Mouse (Mus musculus) frontal cortex, postnatal 36 days (tissue): ENCODE results near the gene Zfp398.
"Not testable (repeated sequence)": the region's sequence is repeated elsewhere in the genome, so short reads cannot be mapped to it uniquely, and the experiment has no call there.

Source experiments
- DNase-seq, 2 experiments: peaks; one replicate each; pipeline ENCODE4 v3.0.0; 2022; ENCODE audit warnings: low spot score in 2 of 2

Zfp398 gene

GRCm38 (mm10) chr6:47824241-47824640, 11.2 kb upstream of the Zfp398 start:
- no peak for DNase-seq

GRCm38 (mm10) chr6:47827462-47827861, 8.0 kb upstream of the Zfp398 start:
- no peak for DNase-seq

- no peak for DNase-seq
Measured at GRCm38 (mm10) chr6:47828950-47829349, 6.5 kb upstream of the Zfp398 start.

- DNase-seq = peak; percentile 90 to 92
Measured at GRCm38 (mm10) chr6:47830104-47831078, 5.1 kb upstream of the Zfp398 start, which contains the start of gene Zfp786. Gene Zfp786, minus strand, starts transcription at chr6:47830867.

GRCm38 (mm10) chr6:47832220-47832619, 3.2 kb upstream of the Zfp398 start:
- no peak for DNase-seq

GRCm38 (mm10) chr6:47835984-47836521, 592 bp downstream of the Zfp398 start:
- peak; percentile 50 to 62 for DNase-seq

GRCm38 (mm10) chr6:47837630-47838029, 2.2 kb downstream of the Zfp398 start:
- no peak for DNase-seq

GRCm38 (mm10) chr6:47841077-47841476, 5.6 kb downstream of the Zfp398 start:
- no peak for DNase-seq

GRCm38 (mm10) chr6:47841831-47842230, 6.4 kb downstream of the Zfp398 start:
- no peak for DNase-seq

GRCm38 (mm10) chr6:47842337-47842736, 6.9 kb downstream of the Zfp398 start:
- no peak for DNase-seq

- DNase-seq = no peak
Measured at GRCm38 (mm10) chr6:47845779-47846178, 10.3 kb downstream of the Zfp398 start.

GRCm38 (mm10) chr6:47857241-47857640, 21.8 kb downstream of the Zfp398 start:
- no peak for DNase-seq

- DNase-seq = not testable (repeated sequence)
Measured at GRCm38 (mm10) chr6:47857729-47858128, 22.3 kb downstream of the Zfp398 start.

- no peak for DNase-seq
Measured at GRCm38 (mm10) chr6:47872266-47872665, 36.8 kb downstream of the Zfp398 start.

- DNase-seq = no peak
Measured at GRCm38 (mm10) chr6:47877058-47877457, 41.6 kb downstream of the Zfp398 start, which contains the start of gene Zfp282. Gene Zfp282, plus strand, starts transcription at chr6:47877204.

GRCm38 (mm10) chr6:47877461-47878132, 42.1 kb downstream of the Zfp398 start:
- DNase-seq = peak; percentile 91 to 92

- peak in 1 of 2 experiments; percentile 14 for DNase-seq
Measured at GRCm38 (mm10) chr6:47878133-47878514, 42.7 kb downstream of the Zfp398 start.

- no peak for DNase-seq
Measured at GRCm38 (mm10) chr6:47878593-47878992, 43.1 kb downstream of the Zfp398 start.

- no peak for DNase-seq
Measured at GRCm38 (mm10) chr6:47879049-47879716, 43.7 kb downstream of the Zfp398 start.

- DNase-seq = no peak
Measured at GRCm38 (mm10) chr6:47880166-47880565, 44.7 kb downstream of the Zfp398 start.

- no peak for DNase-seq
Measured at GRCm38 (mm10) chr6:47888812-47889383, 53.4 kb downstream of the Zfp398 start.
